Mouse (Mus musculus) spleen, adult 10 weeks (tissue): ENCODE results near the gene Tnpo1. TPM values are rescaled to one million over a fixed set of nuclear protein-coding genes. Genes with fewer than 3 reads are reported as not detected.

Experiments
- polyA plus RNA-seq: library from polyadenylated mRNA; stranded (reverse); fragments of 350-450 nt; fragmentation: Illumina TruSeq; extraction: RNeasy Lipid Tissue Mini Kit (QIAGEN cat#74804); gene quantifications from one replicate; pipeline ENCODE4 v1.2.3, GENCODE M21; 2015; ENCODE audit warnings: low replicate concordance; ENCODE audit not compliant: insufficient read depth

The Tnpo1 gene
- polyA plus RNA-seq: 78.0 TPM

GRCm38 (mm10) chr13:98926213-98926957 lies at the start of gene Tnpo1:
Gene Tnpo1, minus strand, starts transcription at chr13:98926384.

GRCm38 (mm10) chr13:98815147-98815785 lies 110.9 kb downstream of the Tnpo1 start, which contains the start of gene Fcho2:
Gene Fcho2, minus strand, starts transcription at chr13:98815449.

Other genes with a start within 250 kb of the Tnpo1 start
- gene Tmem171, start 231.6 kb downstream of the Tnpo1 start, polyA plus RNA-seq: not detected
- 89.4 TPM for gene Fcho2, start 110.9 kb downstream of the Tnpo1 start, polyA plus RNA-seq
- not detected for gene 1700024P04Rik, start 58.2 kb upstream of the Tnpo1 start, polyA plus RNA-seq